Mouse (Mus musculus) gastrocnemius, adult 18-20 months (tissue): ENCODE results near the gene Ephb3. TPM values are rescaled to one million over a fixed set of nuclear protein-coding genes. Genes with fewer than 3 reads are reported as not detected.
A peak's percentile ranks its signal among the peaks of the same experiment; 100 is the strongest.

ENCODE experiments used
- DNase-seq: peaks from one replicate; pipeline ENCODE4 v3.0.0; 2021; ENCODE audit warnings: low spot score
- microRNA-seq: library from miRNA; unstranded; fragments of <30 nt; microRNA quantifications from one replicate; pipeline ENCODE4 v1.2.0, GENCODE M21; 2021
- total RNA-seq, 2 experiments: library from RNA; stranded (reverse); gene quantifications; 2 replicates each; pipeline ENCODE4 v1.2.3; 2021

Gene Ephb3
- total RNA-seq, 2 experiments from 2014 or later, result 0.23 to 0.64 TPM

- no peak for DNase-seq
These were observed 42.0 kb downstream of the Ephb3 start for GRCm38 (mm10) chr16:21246391-21247036.

GRCm38 (mm10) chr16:21247037-21247432 is 42.5 kb downstream of the Ephb3 start:
- DNase-seq, result no peak

GRCm38 (mm10) chr16:21247871-21248712 is 43.5 kb downstream of the Ephb3 start:
- peak; percentile 69 for DNase-seq

- no peak for DNase-seq
These were observed 44.4 kb downstream of the Ephb3 start for GRCm38 (mm10) chr16:21248713-21249531.

GRCm38 (mm10) chr16:21252401-21252955 is 47.9 kb downstream of the Ephb3 start:
- DNase-seq, result peak; percentile 5

- DNase-seq, result no peak
These were observed 51.2 kb downstream of the Ephb3 start for GRCm38 (mm10) chr16:21255574-21256304.

- no peak for DNase-seq
These were observed 52.2 kb downstream of the Ephb3 start for GRCm38 (mm10) chr16:21256514-21257305.

GRCm38 (mm10) chr16:21265417-21265816 is 60.9 kb downstream of the Ephb3 start:
- DNase-seq, result no peak

GRCm38 (mm10) chr16:21269775-21270174 is 65.2 kb downstream of the Ephb3 start:
- no peak for DNase-seq

- DNase-seq, result no peak
These were observed 67.3 kb downstream of the Ephb3 start for GRCm38 (mm10) chr16:21271773-21272247.

GRCm38 (mm10) chr16:21272748-21273147 is 68.2 kb downstream of the Ephb3 start:
- no peak for DNase-seq

Small RNA genes within 50 kb of the gene (microRNA-seq; reads per million reads assigned to microRNA genes)
- gene Mir7680, result not detected

Other genes with a start within 250 kb of the Ephb3 start
- gene Teddm3, start 50.8 kb upstream of the Ephb3 start, total RNA-seq, result not detected
- gene Vps8, start 218.4 kb downstream of the Ephb3 start, total RNA-seq, result 1 to 10 TPM; 7.2 to 9.0 TPM